In genomic region chr2:154570666-154571065, GRCm38 (mm10) we compare ENCODE assay signal across 10 mouse cellular contexts. TPM values are rescaled to one million over a fixed set of nuclear protein-coding genes. Genes with fewer than 3 reads are reported as not detected.
DNase-seq lines count a peak whose midpoint lies in the region; ATAC-seq lines count a peak whose summit lies in the region.
"Had no signal": no experiment of that assay in that cellular context is flagged by ENCODE, and none has a peak within 500 bp of the region (broad histone marks: within the 10 kb centered on the region; RNA-seq: fewer than 3 reads in every experiment).

No protein-coding gene starts in this region.

- H3K4me1 ChIP-seq in megakaryocyte, embryonic 14.5 days: peaks cover 70% of the 10 kb centered on the region
- H3K4me1 ChIP-seq in limb, embryonic 13.5 days: peaks cover 58% of the 10 kb centered on the region
- peaks cover 31% of the 10 kb centered on the region for H3K4me1 ChIP-seq in stomach, embryonic 15.5 days

- no peaks in the 10 kb centered on the region for H3K27me3 ChIP-seq in megakaryocyte, embryonic 14.5 days (replicated peaks)
- no peaks in the 10 kb centered on the region for H3K27me3 ChIP-seq in limb, embryonic 13.5 days
- no peaks in the 10 kb centered on the region for H3K27me3 ChIP-seq in stomach, embryonic 15.5 days (replicated peaks)

- H3K4me3 ChIP-seq in megakaryocyte, embryonic 14.5 days (replicated peaks): peak overlapping the region; percentile 95
- H3K4me3 ChIP-seq in limb, embryonic 13.5 days: peak overlapping the region; percentile 79
- 0 out of 2 replicates have a peak overlapping the region, but pooled peaks have one; percentile 89 for H3K4me3 ChIP-seq in stomach, embryonic 15.5 days (replicated peaks)

- ATAC-seq in megakaryocyte, adult 5-6 weeks (ENCODE audit: poor library complexity, severe bottlenecking): no peak
- no peak for ATAC-seq in limb, embryonic 13.5 days (ENCODE audit: low FRiP score, low read depth)
- ATAC-seq in stomach, embryonic 15.5 days (ENCODE audit: insufficient read depth, low FRiP score, low read depth): no peak

- 63% methylated on average over 4 of the region's 4 CpGs for WGBS in limb, embryonic 13.5 days
- 62% methylated on average over 4 of the region's 4 CpGs for WGBS in stomach, embryonic 15.5 days

- DNase-seq in cerebellum, adult 9-10 months: peak; percentile 29
- no peak for DNase-seq in cerebellum, postnatal 10 days
- DNase-seq in left cerebral cortex, adult 18-20 months (ENCODE audit: low spot score in 2 of 2): no peak
- no peak for DNase-seq in layer of hippocampus, postnatal 36 days
- DNase-seq: lung, postnatal 14 days had no signal

- H3K36me3 ChIP-seq in megakaryocyte, embryonic 14.5 days (replicated peaks; ENCODE audit: low read length): peaks cover 4% of the 10 kb centered on the region
- H3K36me3 ChIP-seq in limb, embryonic 13.5 days: no peaks in the 10 kb centered on the region
- no peaks in the 10 kb centered on the region for H3K36me3 ChIP-seq in stomach, embryonic 15.5 days

- H3K9ac ChIP-seq in limb, embryonic 13.5 days: no peak overlapping the region
- H3K9ac ChIP-seq in stomach, embryonic 15.5 days: no peak overlapping the region

- H3K4me2 ChIP-seq in limb, embryonic 13.5 days (replicated peaks): peak overlapping the region; percentile 87
- peak overlapping the region; percentile 84 for H3K4me2 ChIP-seq in stomach, embryonic 15.5 days

- no peaks in the 10 kb centered on the region for H3K9me3 ChIP-seq in megakaryocyte, embryonic 14.5 days
- no peaks in the 10 kb centered on the region for H3K9me3 ChIP-seq in limb, embryonic 13.5 days
- no peaks in the 10 kb centered on the region for H3K9me3 ChIP-seq in stomach, embryonic 15.5 days

- no peak overlapping the region for H3K27ac ChIP-seq in limb, embryonic 13.5 days
- peak overlapping the region; percentile 80 for H3K27ac ChIP-seq in stomach, embryonic 15.5 days

RNA-seq across cellular contexts. Expression of gene E2f1, which starts 1.0 kb away (rescaled TPM):
- 24.2 and 31.3 TPM in 2 replicates for polyA plus RNA-seq in megakaryocyte, embryonic 14.5 days (2012; ENCODE audit: insufficient read depth, low replicate concordance)
- total RNA-seq in megakaryocyte, adult 5-6 weeks (2015): 14.3 and 16.2 TPM in 2 replicates
- total RNA-seq in megakaryocyte, adult 5-6 weeks (2017): 7.7 and 9.3 TPM in 2 replicates
- polyA plus RNA-seq in limb, embryonic 13.5 days (2015; fragmentation: Nextera tagmentation; extraction: Ambion mirVana): 20.1 and 20.8 TPM in 2 replicates
- 20.2 and 21.1 TPM in 2 replicates for polyA plus RNA-seq in stomach, embryonic 15.5 days (2015; fragmentation: Nextera tagmentation; extraction: Ambion mirVana)
- total RNA-seq in left cerebral cortex, adult 18-20 months (2021): 10 to 100 TPM; 10.2 to 10.5 TPM
- total RNA-seq in layer of hippocampus, postnatal 36 days (2021): 1 to 10 TPM; 4.9 to 5.8 TPM

RNA-seq across cellular contexts. Expression of gene Necab3, which starts 12.0 kb away (rescaled TPM):
- 0.31 TPM in 1 of 2 replicates, not detected in the other for polyA plus RNA-seq in megakaryocyte, embryonic 14.5 days (2012; ENCODE audit: insufficient read depth, low replicate concordance)
- 0.78 and 1.6 TPM in 2 replicates for total RNA-seq in megakaryocyte, adult 5-6 weeks (2015)
- total RNA-seq in megakaryocyte, adult 5-6 weeks (2017): 1.8 and 2.2 TPM in 2 replicates
- 3.7 and 3.9 TPM in 2 replicates for polyA plus RNA-seq in limb, embryonic 13.5 days (2015; fragmentation: Nextera tagmentation; extraction: Ambion mirVana)
- 2.4 and 2.5 TPM in 2 replicates for polyA plus RNA-seq in stomach, embryonic 15.5 days (2015; fragmentation: Nextera tagmentation; extraction: Ambion mirVana)
- 10 to 100 TPM; 69.4 to 81.9 TPM for total RNA-seq in left cerebral cortex, adult 18-20 months (2021)
- 10 to 100 TPM; 26.8 to 28.6 TPM for total RNA-seq in layer of hippocampus, postnatal 36 days (2021)

RNA-seq across cellular contexts. Expression of gene Actl10, which starts 19.1 kb away (rescaled TPM):
- polyA plus RNA-seq in megakaryocyte, embryonic 14.5 days (2012; ENCODE audit: insufficient read depth, low replicate concordance): 0.16 TPM in 1 of 2 replicates, not detected in the other
- total RNA-seq in megakaryocyte, adult 5-6 weeks (2015): 0.11 TPM in 1 of 2 replicates, not detected in the other
- 0.15 TPM in 1 of 2 replicates, not detected in the other for total RNA-seq in megakaryocyte, adult 5-6 weeks (2017)
- 0.33 and 0.47 TPM in 2 replicates for polyA plus RNA-seq in limb, embryonic 13.5 days (2015; fragmentation: Nextera tagmentation; extraction: Ambion mirVana)
- 0.12 and 0.37 TPM in 2 replicates for polyA plus RNA-seq in stomach, embryonic 15.5 days (2015; fragmentation: Nextera tagmentation; extraction: Ambion mirVana)
- not detected for total RNA-seq in left cerebral cortex, adult 18-20 months (2021)
- not detected for total RNA-seq in layer of hippocampus, postnatal 36 days (2021)
- total RNA-seq: gastrocnemius, adult 18-20 months had no signal

RNA-seq across cellular contexts. Expression of gene 1700003F12Rik, which starts 23.8 kb away (rescaled TPM):
- polyA plus RNA-seq in megakaryocyte, embryonic 14.5 days (2012; ENCODE audit: insufficient read depth, low replicate concordance): 10.8 TPM in 1 of 2 replicates, not detected in the other
- total RNA-seq in megakaryocyte, adult 5-6 weeks (2015): not detected in 2 replicates
- not detected in 2 replicates for total RNA-seq in megakaryocyte, adult 5-6 weeks (2017)
- polyA plus RNA-seq in limb, embryonic 13.5 days (2015; fragmentation: Nextera tagmentation; extraction: Ambion mirVana): 0.88 and 1.1 TPM in 2 replicates
- polyA plus RNA-seq in stomach, embryonic 15.5 days (2015; fragmentation: Nextera tagmentation; extraction: Ambion mirVana): 0.59 and 1.5 TPM in 2 replicates
- under 1 TPM; 0.68 to 0.74 TPM for total RNA-seq in left cerebral cortex, adult 18-20 months (2021)
- under 1 TPM in 1 of 2 experiments, not detected in 1; 0.99 TPM for total RNA-seq in layer of hippocampus, postnatal 36 days (2021)
- total RNA-seq: gastrocnemius, adult 18-20 months had no signal

RNA-seq across cellular contexts. Expression of gene Pxmp4, which starts 32.8 kb away (rescaled TPM):
- polyA plus RNA-seq in megakaryocyte, embryonic 14.5 days (2012; ENCODE audit: insufficient read depth, low replicate concordance): 8.5 and 10.5 TPM in 2 replicates
- 21.9 and 24.2 TPM in 2 replicates for total RNA-seq in megakaryocyte, adult 5-6 weeks (2015)
- total RNA-seq in megakaryocyte, adult 5-6 weeks (2017): 24.4 and 27.1 TPM in 2 replicates
- polyA plus RNA-seq in limb, embryonic 13.5 days (2015; fragmentation: Nextera tagmentation; extraction: Ambion mirVana): 18.8 and 21.6 TPM in 2 replicates
- polyA plus RNA-seq in stomach, embryonic 15.5 days (2015; fragmentation: Nextera tagmentation; extraction: Ambion mirVana): 26.8 and 30.2 TPM in 2 replicates
- total RNA-seq in left cerebral cortex, adult 18-20 months (2021): 10 to 100 TPM in 1 of 2 experiments, 1 to 10 TPM in 1; 9.5 to 12.3 TPM
- 10 to 100 TPM in 1 of 2 experiments, 1 to 10 TPM in 1; 10.0 to 10.5 TPM for total RNA-seq in layer of hippocampus, postnatal 36 days (2021)

Comparison
In these comparisons a context has a peak if more than half of its experiments do, and no peak if none do; other contexts are left out.
1. RNA of gene Necab3, which starts 12.0 kb away (total RNA-seq): 69.4 to 81.9 TPM in left cerebral cortex, adult 18-20 months and 26.8 to 28.6 TPM in layer of hippocampus, postnatal 36 days; 0.78 to 2.2 TPM in megakaryocyte, adult 5-6 weeks; every median in the first group is over 4 times any median in the second.
2. Peak in every context shown above with its lines, with median percentiles within 50 percentile points of each other: H3K4me3 ChIP-seq.